Mouse (Mus musculus) myocyte (in vitro differentiated cells): ENCODE data around the gene G0s2. TPM values are rescaled to one million over a fixed set of nuclear protein-coding genes. Genes with fewer than 3 reads are reported as not detected.
"Not testable (repeated sequence)": the region's sequence is repeated elsewhere in the genome, so short reads cannot be mapped to it uniquely, and the experiment has no call there.

Source experiments
- H3K27me3 ChIP-seq: one replicate; pipeline ENCODE4 v1.6.1; 2011; ENCODE audit not compliant: control insufficient read depth, insufficient read depth, insufficient read length
- H3K36me3 ChIP-seq: one replicate; pipeline ENCODE4 v1.6.1; 2011; ENCODE audit not compliant: control insufficient read depth, insufficient read depth
- H3K4me2 ChIP-seq: one replicate; pipeline ENCODE4 v1.6.1; 2011; ENCODE audit warnings: low read depth, control low read depth
- H3K4me3 ChIP-seq: one replicate; pipeline ENCODE4 v1.5.1; 2011; ENCODE audit warnings: mild to moderate bottlenecking, control low read depth, moderate library complexity
- H3K79me2 ChIP-seq: one replicate; pipeline ENCODE4 v1.6.1; 2011; ENCODE audit not compliant: control insufficient read depth, insufficient read depth
- H3ac ChIP-seq: one replicate; pipeline ENCODE4 v1.6.1; 2011; ENCODE audit not compliant: control insufficient read depth, insufficient read length
- CEBPB ChIP-seq: IDR thresholded peaks from 2 replicates; pipeline ENCODE4 v1.6.1; 2011; ENCODE audit warnings: mild to moderate bottlenecking, moderate library complexity; ENCODE audit not compliant: poor library complexity, insufficient read depth, severe bottlenecking
- E2F4 ChIP-seq: IDR thresholded peaks from one replicate; pipeline ENCODE4 v1.6.1; 2011; ENCODE audit warnings: mild to moderate bottlenecking, control low read depth, moderate library complexity; ENCODE audit not compliant: insufficient read depth
- MAX ChIP-seq: IDR thresholded peaks from one replicate; pipeline ENCODE4 v1.6.1; 2011; ENCODE audit warnings: low read depth, mild to moderate bottlenecking, control low read depth
- MYOD1 ChIP-seq, 3 experiments: IDR thresholded peaks; one replicate each; pipeline ENCODE4 v1.6.1; 2011; ENCODE audit warnings: control low read depth in 2 of 3, low read depth in 2 of 3, mild to moderate bottlenecking in 2 of 3, moderate library complexity in 1 of 3; ENCODE audit not compliant: insufficient read length in 2 of 3, control insufficient read depth in 1 of 3
- MYOG ChIP-seq, 3 experiments: IDR thresholded peaks; one replicate each; pipeline ENCODE4 v1.6.1; 2011; ENCODE audit warnings: control low read depth in 2 of 3, low read depth in 2 of 3, mild to moderate bottlenecking in 2 of 3; ENCODE audit not compliant: insufficient read length in 2 of 3, control insufficient read depth in 1 of 3, insufficient read depth in 1 of 3
- POLR2A ChIP-seq: IDR thresholded peaks from one replicate; pipeline ENCODE4 v1.6.1; 2011; ENCODE audit warnings: low read depth, mild to moderate bottlenecking, control low read depth, moderate library complexity; ENCODE audit not compliant: insufficient read length
- POLR2AphosphoS2 ChIP-seq: IDR thresholded peaks from one replicate; pipeline ENCODE4 v1.6.1; 2011; ENCODE audit warnings: low read depth, control low read depth; ENCODE audit not compliant: insufficient read length
- REST ChIP-seq: IDR thresholded peaks from one replicate; pipeline ENCODE4 v1.6.1; 2011; ENCODE audit warnings: mild to moderate bottlenecking, control low read depth, moderate library complexity; ENCODE audit not compliant: insufficient read depth, insufficient read length
- SRF ChIP-seq: IDR thresholded peaks from one replicate; pipeline ENCODE4 v1.6.1; 2011; ENCODE audit warnings: low read depth; ENCODE audit not compliant: control insufficient read depth, insufficient read length
- TCF12 ChIP-seq: IDR thresholded peaks from one replicate; pipeline ENCODE4 v1.6.1; 2011; ENCODE audit warnings: mild to moderate bottlenecking, control low read depth; ENCODE audit not compliant: poor library complexity, insufficient read depth, severe bottlenecking
- TCF3 ChIP-seq: IDR thresholded peaks from one replicate; pipeline ENCODE4 v1.6.1; 2011; ENCODE audit warnings: low read depth, control low read depth; ENCODE audit not compliant: insufficient read length
- USF1 ChIP-seq: IDR thresholded peaks from one replicate; pipeline ENCODE4 v1.6.1; 2011; ENCODE audit warnings: low read depth, mild to moderate bottlenecking, control low read depth, moderate library complexity
- polyA plus RNA-seq: library from polyadenylated mRNA; unstranded; fragments of >200 nt; fragmentation: generic; extraction: Trizol; gene quantifications from one replicate; pipeline ENCODE4 v1.2.1, GENCODE M21; 2012; ENCODE audit warnings: missing spikeins

Gene G0s2
- polyA plus RNA-seq, 1 experiment = 206 TPM

DNA sequence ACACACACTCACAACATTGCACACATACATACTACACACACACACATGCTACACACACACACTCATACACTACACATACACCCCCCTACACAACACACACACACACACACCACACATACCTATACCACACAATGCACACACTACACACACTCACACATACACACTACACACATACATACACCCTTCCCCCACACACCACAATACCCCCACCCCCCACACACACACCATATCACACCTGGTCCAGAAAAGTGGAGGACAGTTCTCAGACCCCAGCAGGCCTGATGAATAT is 16.8 kb downstream of the G0s2 start:
- Histone ChIP-seq H3K4me3 (no peak overlapping the region), H3K36me3 (no peaks in the 10 kb centered on the region), H3K27me3 (no peaks in the 10 kb centered on the region), H3K79me2 (no peaks in the 10 kb centered on the region), H3ac (no peak overlapping the region), H3K4me2 (no peak overlapping the region)
- TF ChIP-seq E2F4 = no peak

DNA sequence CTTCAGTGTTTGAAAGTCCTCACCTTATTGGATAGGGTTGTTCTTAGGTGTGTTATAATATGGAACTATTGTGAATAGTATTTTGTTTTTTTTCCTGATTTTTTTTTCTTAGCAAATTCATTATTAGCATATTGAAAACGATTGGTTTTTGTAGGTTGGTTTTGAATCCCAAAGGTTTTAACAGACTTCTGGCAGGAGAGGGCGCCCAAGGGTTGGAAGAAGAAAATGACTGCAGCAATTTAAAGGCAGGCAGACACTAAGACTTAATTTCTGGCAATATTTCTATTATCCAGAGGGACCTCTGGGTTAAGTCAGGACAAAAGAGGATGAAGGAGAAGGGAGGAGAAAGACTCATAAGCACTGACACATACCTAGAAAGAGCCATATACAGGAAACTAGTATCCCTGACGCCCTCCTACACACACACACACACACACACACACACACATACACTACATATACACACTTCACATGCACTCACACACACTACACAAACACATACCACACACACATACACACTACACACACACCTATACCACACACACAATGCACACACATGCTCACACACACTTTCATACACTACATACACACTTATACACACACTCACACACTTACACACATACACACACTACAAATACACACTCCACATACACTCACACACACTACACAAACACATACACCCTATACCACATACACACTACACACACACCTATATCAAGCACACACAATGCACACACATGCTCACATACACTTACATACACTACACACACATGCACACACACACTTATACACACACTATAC is 17.3 kb downstream of the G0s2 start:
- Histone ChIP-seq H3ac (no peak overlapping the region), H3K27me3 (no peaks in the 10 kb centered on the region), H3K36me3 (no peaks in the 10 kb centered on the region), H3K4me2 (no peak overlapping the region), H3K79me2 (no peaks in the 10 kb centered on the region), H3K4me3 (no peak overlapping the region)
- TF ChIP-seq MYOG (IDR thresholded peaks at IDR 0.05; ENCODE audit: control insufficient read depth in 1 of 3, insufficient read depth in 1 of 3, insufficient read length in 2 of 3, low read depth in 2 of 3) (no peak), CEBPB (no peak), MYOD1 (IDR thresholded peaks at IDR 0.05; ENCODE audit: control insufficient read depth in 1 of 3, insufficient read length in 2 of 3, low read depth in 2 of 3) (no peak), E2F4 (no peak), REST (no peak), POLR2A (no peak), USF1 (no peak), TCF3 (no peak), SRF (no peak), POLR2AphosphoS2 (no peak), MAX (no peak), TCF12 (no peak)

DNA sequence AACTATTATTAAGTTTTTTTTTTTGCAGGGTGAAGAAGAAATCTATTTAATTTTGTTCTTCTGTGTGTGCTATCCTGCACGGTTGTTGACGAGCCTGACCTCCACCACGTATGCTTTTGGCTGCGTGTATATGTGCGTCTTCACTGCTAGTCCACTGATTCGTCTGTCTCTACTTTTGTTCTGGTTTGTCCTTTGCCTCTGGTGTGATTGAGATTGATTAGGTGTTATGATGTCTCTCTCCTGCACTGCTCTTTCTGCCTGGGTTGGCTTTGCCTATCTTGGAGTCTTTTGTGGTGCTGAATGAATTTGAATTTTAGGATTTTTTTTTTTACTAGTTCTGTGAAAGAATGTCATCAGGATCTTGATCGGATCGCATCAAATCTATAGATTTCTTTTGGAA is 18.0 kb downstream of the G0s2 start:
- no peak overlapping the region for H3ac ChIP-seq
- TF ChIP-seq E2F4 (no peak), TCF3 (no peak), REST (no peak), TCF12 (no peak), SRF (no peak), MYOG (IDR thresholded peaks at IDR 0.05; ENCODE audit: control insufficient read depth in 1 of 3, insufficient read depth in 1 of 3, insufficient read length in 2 of 3, low read depth in 2 of 3) (no peak), MYOD1 (IDR thresholded peaks at IDR 0.05; ENCODE audit: control insufficient read depth in 1 of 3, insufficient read length in 2 of 3, low read depth in 2 of 3) (no peak), POLR2AphosphoS2 (no peak), MAX (no peak), CEBPB (no peak)
- H3K4me2 ChIP-seq = no peak overlapping the region

DNA sequence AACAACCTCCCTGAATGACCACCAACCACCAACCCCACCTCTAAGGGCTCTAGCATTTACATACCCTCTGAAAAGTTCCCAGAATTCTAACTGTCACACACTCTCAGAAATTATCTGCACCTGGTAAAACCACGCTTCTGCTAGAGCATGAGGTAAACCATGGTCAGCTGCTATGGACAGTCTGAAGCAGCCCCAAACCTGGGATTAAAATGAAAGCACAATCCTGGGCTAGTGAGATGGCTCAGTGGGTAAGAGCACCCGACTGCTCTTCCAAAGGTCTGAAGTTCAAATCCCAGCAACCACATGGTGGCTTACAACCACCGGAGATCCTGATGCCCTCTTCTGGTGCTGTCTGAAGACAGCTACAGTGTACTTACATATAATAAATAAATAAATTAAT is 19.1 kb downstream of the G0s2 start:
- not testable (repeated sequence) for H3K36me3 ChIP-seq, H3ac ChIP-seq, H3K4me2 ChIP-seq, H3K4me3 ChIP-seq, H3K27me3 ChIP-seq, H3K79me2 ChIP-seq

More for the DNA sequence above, 18.0 kb downstream of the G0s2 start:
- Histone ChIP-seq H3K36me3 (no peaks in the 10 kb centered on the region), H3K4me3 (no peak overlapping the region), H3K79me2 (no peaks in the 10 kb centered on the region), H3K27me3 (no peaks in the 10 kb centered on the region)

DNA sequence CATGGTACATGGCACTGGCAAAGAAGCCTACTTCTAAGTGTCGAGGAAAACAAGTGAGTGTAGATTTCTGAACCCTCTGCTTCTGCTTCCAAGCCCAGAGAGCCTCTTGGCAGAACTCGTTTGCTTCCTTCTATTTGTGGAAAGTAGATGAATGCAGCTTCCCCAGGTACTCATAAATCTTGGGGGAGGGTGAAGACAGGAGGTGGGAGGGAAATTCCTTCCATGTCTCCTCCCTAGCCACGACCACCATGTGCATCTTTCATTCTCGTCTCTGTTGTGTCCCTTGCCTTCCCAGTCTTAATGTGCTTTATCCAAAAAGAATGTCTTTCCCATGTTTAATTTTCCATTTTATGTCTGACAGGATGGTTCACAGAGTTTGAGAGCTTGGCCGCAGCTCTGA is 20.4 kb downstream of the G0s2 start:
- no peak overlapping the region for H3K4me2 ChIP-seq
- no peak for TF ChIP-seq TCF12
- no peak for TF ChIP-seq E2F4
- no peak for TF ChIP-seq USF1
- no peak for TF ChIP-seq MYOG (IDR thresholded peaks at IDR 0.05; ENCODE audit: control insufficient read depth in 1 of 3, insufficient read depth in 1 of 3, insufficient read length in 2 of 3, low read depth in 2 of 3)
- TF ChIP-seq MYOD1 (IDR thresholded peaks at IDR 0.05; ENCODE audit: control insufficient read depth in 1 of 3, insufficient read length in 2 of 3, low read depth in 2 of 3) = no peak
- TF ChIP-seq POLR2AphosphoS2 = no peak
- TF ChIP-seq TCF3 = no peak
- TF ChIP-seq CEBPB = no peak

More for the DNA sequence above, 20.4 kb downstream of the G0s2 start:
- H3K36me3 ChIP-seq = no peaks in the 10 kb centered on the region
- H3K27me3 ChIP-seq = no peaks in the 10 kb centered on the region
- no peak overlapping the region for H3ac ChIP-seq
- H3K79me2 ChIP-seq = no peaks in the 10 kb centered on the region
- no peak overlapping the region for H3K4me3 ChIP-seq
